Mouse (Mus musculus) kidney, postnatal 0 days (tissue): ENCODE measurements at regions not wholly inside any gene's neighbourhood (a gene's known extent, or its start where the extent isn't known, plus 50 kb on each side); places are given as distances from the start of the nearest gene placed in this dataset.

Experiments
- ATAC-seq: fragments of 200-750 bp; cut with Nextera tagmentation; replicated peaks from 2 replicates; pipeline ENCODE4 v1.8.0; 2017; ENCODE audit warnings: low read depth, moderate number of reproducible peaks, moderate TSS enrichment, moderate library complexity; ENCODE audit not compliant: low FRiP score
- DNase-seq: peaks from one replicate; pipeline ENCODE4 v3.0.0-alpha.2; 2016; ENCODE audit warnings: low spot score
- H3K27ac ChIP-seq: fragments of 300-500 bp; sonication (generic); 2 replicates; pipeline ENCODE4 v1.5.1; 2014; ENCODE audit warnings: mild to moderate bottlenecking
- H3K27me3 ChIP-seq: fragments of 300-500 bp; sonication (generic); 2 replicates; pipeline ENCODE4 v1.6.1; 2014; ENCODE audit warnings: low read length, mixed read lengths; ENCODE audit not compliant: insufficient read depth
- H3K36me3 ChIP-seq: fragments of 300-500 bp; sonication (generic); 2 replicates; pipeline ENCODE4 v1.6.1; 2014; ENCODE audit warnings: low read length, mixed read lengths; ENCODE audit not compliant: insufficient read depth
- H3K4me1 ChIP-seq: fragments of 300-500 bp; sonication (generic); replicated peaks from 2 replicates; pipeline ENCODE4 v1.6.1; 2014; ENCODE audit warnings: antibody characterized with exemption, low read length, mixed read lengths; ENCODE audit not compliant: insufficient read depth
- H3K4me2 ChIP-seq: fragments of 300-500 bp; sonication (generic); 2 replicates; pipeline ENCODE4 v1.6.1; 2014; ENCODE audit warnings: mild to moderate bottlenecking, low read length, moderate library complexity, mixed read lengths
- H3K4me3 ChIP-seq: fragments of 300-500 bp; sonication (generic); replicated peaks from 2 replicates; pipeline ENCODE4 v1.5.1; 2014; ENCODE audit warnings: low read depth, low read length
- H3K9ac ChIP-seq: fragments of 300-500 bp; sonication (generic); 2 replicates; pipeline ENCODE4 v1.6.1; 2014; ENCODE audit warnings: low read depth, low read length
- H3K9me3 ChIP-seq: fragments of 300-500 bp; sonication (generic); replicated peaks from 2 replicates; pipeline ENCODE4 v1.6.1; 2016; ENCODE audit warnings: low read length, inconsistent platforms, mixed read lengths
- CTCF ChIP-seq: IDR thresholded peaks from 2 replicates; pipeline ENCODE4 v1.5.1; 2016; ENCODE audit warnings: antibody characterized with exemption, low read depth, mild to moderate bottlenecking, moderate library complexity

GRCm38 (mm10) chr12:42809864-42810263 is 1323.6 kb upstream of the Lrrn3 start:
- no peaks in the 10 kb centered on the region for H3K27me3 ChIP-seq
- DNase-seq (peak; percentile 43), ATAC-seq (0 out of 2 replicates have a peak, but pooled peaks have one; percentile 46)
- no peak overlapping the region for H3K4me3 ChIP-seq
- H3K27ac ChIP-seq: no peak overlapping the region
- H3K4me2 ChIP-seq: no peak overlapping the region
- no peaks in the 10 kb centered on the region for H3K4me1 ChIP-seq
- TF ChIP-seq CTCF: no peak
- no peaks in the 10 kb centered on the region for H3K9me3 ChIP-seq
- no peak overlapping the region for H3K9ac ChIP-seq
- no peaks in the 10 kb centered on the region for H3K36me3 ChIP-seq
